Mouse (Mus musculus) limb, embryonic 15.5 days (tissue): ENCODE measurements around the gene Ube2l3. TPM values are rescaled to one million over a fixed set of nuclear protein-coding genes. Genes with fewer than 3 reads are reported as not detected.
A peak's percentile ranks its signal among the peaks of the same experiment; 100 is the strongest.
"Not testable (repeated sequence)": the region's sequence is repeated elsewhere in the genome, so short reads cannot be mapped to it uniquely, and the experiment has no call there.

Experiments used
- ATAC-seq: fragments of 200-750 bp; cut with Nextera tagmentation; 2 replicates; pipeline ENCODE4 v1.8.0; 2017; ENCODE audit warnings: low read depth, moderate TSS enrichment; ENCODE audit not compliant: insufficient number of reproducible peaks, low FRiP score, low TSS enrichment
- H3K27ac ChIP-seq: fragments of 300-500 bp; sonication (generic); 2 replicates; pipeline ENCODE4 v1.5.1; 2015; ENCODE audit warnings: moderate library complexity, mild to moderate bottlenecking, inconsistent platforms
- H3K27me3 ChIP-seq: fragments of 300-500 bp; sonication (generic); 2 replicates; pipeline ENCODE4 v1.6.1; 2015; ENCODE audit warnings: inconsistent platforms
- H3K36me3 ChIP-seq: fragments of 300-500 bp; sonication (generic); 2 replicates; pipeline ENCODE4 v1.6.1; 2015; ENCODE audit warnings: inconsistent platforms
- H3K4me1 ChIP-seq: fragments of 300-500 bp; sonication (generic); 2 replicates; pipeline ENCODE4 v1.6.1; 2015; ENCODE audit warnings: inconsistent platforms
- H3K4me2 ChIP-seq: fragments of 300-500 bp; sonication (generic); 2 replicates; pipeline ENCODE4 v1.6.1; 2015; ENCODE audit warnings: mild to moderate bottlenecking, inconsistent platforms
- H3K4me3 ChIP-seq: fragments of 300-500 bp; sonication (generic); 2 replicates; pipeline ENCODE4 v1.5.1; 2015; ENCODE audit warnings: mild to moderate bottlenecking, inconsistent platforms
- H3K9ac ChIP-seq: fragments of 300-500 bp; sonication (generic); 2 replicates; pipeline ENCODE4 v1.6.1; 2015; ENCODE audit warnings: inconsistent platforms
- H3K9me3 ChIP-seq: fragments of 300-500 bp; sonication (generic); 2 replicates; pipeline ENCODE4 v1.6.1; 2016; ENCODE audit warnings: inconsistent platforms
- WGBS: fragments of 180-500 bp; shearing (Covaris S2); methylation state at CpG from one replicate; pipeline ENCODE4 v1.1.7; 2015; 5-methylcytosine and 5-hydroxymethylcytosine counted together
- polyA plus RNA-seq: library from polyadenylated mRNA; unstranded; fragments of >200 nt; fragmentation: Nextera tagmentation; extraction: Ambion mirVana; gene quantifications from 2 replicates; pipeline ENCODE4 v1.2.1, GENCODE M21; 2015

The Ube2l3 gene
- polyA plus RNA-seq, 1 experiment from 2014 or later, result 321 TPM

GRCm38 (mm10) chr16:17175765-17176164, 26.7 kb downstream of the Ube2l3 start:
- Histone ChIP-seq H3K27me3 (no peaks in the 10 kb centered on the region), H3K9me3 (no peaks in the 10 kb centered on the region), H3K27ac (no peak overlapping the region), H3K4me2 (no peak overlapping the region), H3K4me1 (no peaks in the 10 kb centered on the region), H3K4me3 (no peak overlapping the region), H3K9ac (no peak overlapping the region), H3K36me3 (peaks cover 51% of the 10 kb centered on the region)
- 77% methylated on average over 2 of the region's 2 CpGs for WGBS
- ATAC-seq, result no peak

GRCm38 (mm10) chr16:17168049-17168448, 34.4 kb downstream of the Ube2l3 start:
- no peak overlapping the region for H3K9ac ChIP-seq
- no peaks in the 10 kb centered on the region for H3K9me3 ChIP-seq
- 81% methylated on average over 5 of the region's 5 CpGs for WGBS
- no peaks in the 10 kb centered on the region for H3K4me1 ChIP-seq
- ATAC-seq, result no peak
- H3K4me3 ChIP-seq, result no peak overlapping the region
- H3K36me3 ChIP-seq, result peaks cover 58% of the 10 kb centered on the region
- no peak overlapping the region for H3K27ac ChIP-seq
- H3K4me2 ChIP-seq, result no peak overlapping the region
- H3K27me3 ChIP-seq, result no peaks in the 10 kb centered on the region

GRCm38 (mm10) chr16:17167179-17167578, 35.3 kb downstream of the Ube2l3 start:
- H3K27ac ChIP-seq, result no peak overlapping the region
- no peaks in the 10 kb centered on the region for H3K27me3 ChIP-seq
- no peak for ATAC-seq
- H3K36me3 ChIP-seq, result peaks cover 50% of the 10 kb centered on the region
- H3K4me3 ChIP-seq, result no peak overlapping the region
- no peak overlapping the region for H3K4me2 ChIP-seq
- H3K9ac ChIP-seq, result no peak overlapping the region
- H3K9me3 ChIP-seq, result no peaks in the 10 kb centered on the region
- no peaks in the 10 kb centered on the region for H3K4me1 ChIP-seq

GRCm38 (mm10) chr16:17165478-17165877, 37.0 kb downstream of the Ube2l3 start:
- not testable (repeated sequence) for H3K4me2 ChIP-seq, H3K9ac ChIP-seq, H3K4me3 ChIP-seq, ATAC-seq, H3K27me3 ChIP-seq, H3K9me3 ChIP-seq, H3K27ac ChIP-seq, H3K4me1 ChIP-seq
- peaks cover 38% of the 10 kb centered on the region for H3K36me3 ChIP-seq
- 84% methylated on average over 1 of the region's 1 CpGs for WGBS

- no peak for ATAC-seq
- Histone ChIP-seq H3K27ac (no peak overlapping the region), H3K4me2 (no peak overlapping the region), H3K4me1 (no peaks in the 10 kb centered on the region), H3K27me3 (no peaks in the 10 kb centered on the region), H3K9ac (no peak overlapping the region), H3K4me3 (no peak overlapping the region), H3K9me3 (no peaks in the 10 kb centered on the region), H3K36me3 (peaks cover 75% of the 10 kb centered on the region)
- WGBS, result 91% methylated on average over 2 of the region's 2 CpGs
These were observed 48.1 kb downstream of the Ube2l3 start for GRCm38 (mm10) chr16:17154346-17154745.

- H3K27me3 ChIP-seq, result peaks cover 9% of the 10 kb centered on the region
- H3K36me3 ChIP-seq, result peaks cover 52% of the 10 kb centered on the region
- no peak for ATAC-seq
These were observed 50.6 kb downstream of the Ube2l3 start for GRCm38 (mm10) chr16:17151874-17152273.

GRCm38 (mm10) chr16:17150520-17151258, 51.8 kb downstream of the Ube2l3 start:
- H3K27me3 ChIP-seq, result peaks cover 9% of the 10 kb centered on the region
- H3K9me3 ChIP-seq, result no peaks in the 10 kb centered on the region
- no peak for ATAC-seq
- no peak overlapping the region for H3K27ac ChIP-seq
- H3K4me1 ChIP-seq, result peaks cover 16% of the 10 kb centered on the region
- H3K4me2 ChIP-seq, result no peak overlapping the region
- 83% methylated on average over 7 of the region's 7 CpGs for WGBS
- H3K4me3 ChIP-seq, result no peak overlapping the region
- H3K9ac ChIP-seq, result no peak overlapping the region
- H3K36me3 ChIP-seq, result peaks cover 45% of the 10 kb centered on the region

More at GRCm38 (mm10) chr16:17151874-17152273, 50.6 kb downstream of the Ube2l3 start:
- Histone ChIP-seq H3K4me1 (peaks cover 14% of the 10 kb centered on the region), H3K9me3 (no peaks in the 10 kb centered on the region), H3K4me2 (no peak overlapping the region), H3K9ac (no peak overlapping the region), H3K27ac (no peak overlapping the region), H3K4me3 (no peak overlapping the region)
- 91% methylated on average over 4 of the region's 4 CpGs for WGBS

- H3K36me3 ChIP-seq, result peaks cover 24% of the 10 kb centered on the region
- H3K27me3 ChIP-seq, result peaks cover 9% of the 10 kb centered on the region
- H3K4me3 ChIP-seq, result peak overlapping the region; percentile 60
- peaks cover 16% of the 10 kb centered on the region for H3K4me1 ChIP-seq
- no peaks in the 10 kb centered on the region for H3K9me3 ChIP-seq
- no peak; the same call in 1 of the 2 replicates for ATAC-seq
- peak overlapping the region; percentile 99 for H3K4me2 ChIP-seq
- 0 out of 2 replicates have a peak overlapping the region, but pooled peaks have one; percentile 35 for H3K9ac ChIP-seq
- WGBS, result 8% methylated on average over 16 of the region's 16 CpGs
- no peak overlapping the region for H3K27ac ChIP-seq
These were observed 54.4 kb downstream of the Ube2l3 start for GRCm38 (mm10) chr16:17148084-17148483.

- peak overlapping the region; percentile 35; the same call in 1 of the 2 replicates for H3K9ac ChIP-seq
- no peaks in the 10 kb centered on the region for H3K9me3 ChIP-seq
- ATAC-seq, result no peak
- H3K4me1 ChIP-seq, result peaks cover 16% of the 10 kb centered on the region
- peak overlapping the region; percentile 60 for H3K4me3 ChIP-seq
- H3K4me2 ChIP-seq, result peak overlapping the region; percentile 99
- H3K27ac ChIP-seq, result no peak overlapping the region
- peaks cover 9% of the 10 kb centered on the region for H3K27me3 ChIP-seq
- H3K36me3 ChIP-seq, result peaks cover 18% of the 10 kb centered on the region
- 0% methylated on average over 41 of the region's 41 CpGs for WGBS
These were observed 55.0 kb downstream of the Ube2l3 start for GRCm38 (mm10) chr16:17147391-17147929.

GRCm38 (mm10) chr16:17146772-17147235, 55.6 kb downstream of the Ube2l3 start, which contains the start of gene Ccdc116:
TSS of gene Ccdc116 (minus strand) at chr16:17147229.
- H3K36me3 ChIP-seq, result peaks cover 11% of the 10 kb centered on the region
- peak; percentile 80 for ATAC-seq
- WGBS, result under 1% methylated on average over 34 of the region's 34 CpGs

GRCm38 (mm10) chr16:17144339-17144738, 58.1 kb downstream of the Ube2l3 start, which contains the start of gene Ydjc:
TSS of gene Ydjc (plus strand) at chr16:17144621.
- H3K9ac ChIP-seq, result no peak within 1 kb of the TSS
- 21% methylated on average over 7 of the region's 7 CpGs for WGBS
- no peak for ATAC-seq
- peaks cover 9% of the 10 kb centered on the region for H3K27me3 ChIP-seq
- H3K4me1 ChIP-seq, result peaks cover 16% of the 10 kb centered on the region
- no peak within 1 kb of the TSS for H3K4me3 ChIP-seq
- no peaks in the 10 kb centered on the region for H3K36me3 ChIP-seq
- H3K9me3 ChIP-seq, result no peaks in the 10 kb centered on the region
- H3K4me2 ChIP-seq, result no peak within 1 kb of the TSS
- no peak within 1 kb of the TSS for H3K27ac ChIP-seq

More at GRCm38 (mm10) chr16:17146772-17147235, 55.6 kb downstream of the Ube2l3 start, which contains the start of gene Ccdc116:
- Histone ChIP-seq H3K4me2 (peak within 1 kb of the TSS; percentile 99), H3K9ac (peak within 1 kb of the TSS; percentile 35; the same call in 1 of the 2 replicates), H3K4me3 (peak within 1 kb of the TSS; percentile 60), H3K27ac (no peak within 1 kb of the TSS), H3K27me3 (peaks cover 9% of the 10 kb centered on the region), H3K4me1 (peaks cover 16% of the 10 kb centered on the region), H3K9me3 (no peaks in the 10 kb centered on the region)

GRCm38 (mm10) chr16:17137355-17137754, 65.1 kb downstream of the Ube2l3 start:
- Histone ChIP-seq H3K4me1 (peaks cover 6% of the 10 kb centered on the region; the same call in 1 of the 2 replicates), H3K9me3 (no peaks in the 10 kb centered on the region), H3K27me3 (no peaks in the 10 kb centered on the region), H3K9ac (no peak overlapping the region), H3K4me2 (no peak overlapping the region), H3K4me3 (no peak overlapping the region), H3K36me3 (no peaks in the 10 kb centered on the region), H3K27ac (no peak overlapping the region)
- no peak for ATAC-seq
- WGBS, result 74% methylated on average over 15 of the region's 15 CpGs
